Mouse (Mus musculus) lung, postnatal 14 days (tissue): ENCODE results near the gene Lipi.
A peak's percentile ranks its signal among the peaks of the same experiment; 100 is the strongest.

Experiments used
- DNase-seq: peaks from one replicate; pipeline ENCODE4 v3.0.0; 2021

The Lipi gene

DNA sequence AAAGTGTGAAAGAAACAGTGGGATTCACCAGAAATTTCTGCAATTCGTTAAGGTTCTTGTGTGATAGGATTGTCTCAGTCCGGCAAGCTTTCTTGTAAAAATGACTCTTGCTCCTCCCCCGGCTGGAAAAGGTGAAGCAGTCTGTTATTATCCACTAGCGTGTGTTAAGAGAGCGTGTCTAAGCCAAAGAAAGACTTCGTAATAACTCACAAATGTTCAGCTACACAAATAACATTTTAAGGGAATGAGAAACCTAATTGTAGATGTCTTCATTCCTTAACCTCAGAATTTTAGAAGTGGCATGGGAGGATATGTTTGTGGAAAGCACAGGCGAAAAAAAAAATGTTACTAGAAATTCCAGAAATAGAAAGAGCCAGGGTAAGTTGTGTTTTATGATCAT, at the start of gene Lipi:
Gene Lipi (minus strand): TSS at position 101 of the 400 bp plus-strand sequence.
- no peak for DNase-seq

- no peak for DNase-seq
These were observed 42.0 kb upstream of the Lipi start for GRCm38 (mm10) chr16:75627862-75628261.

DNA sequence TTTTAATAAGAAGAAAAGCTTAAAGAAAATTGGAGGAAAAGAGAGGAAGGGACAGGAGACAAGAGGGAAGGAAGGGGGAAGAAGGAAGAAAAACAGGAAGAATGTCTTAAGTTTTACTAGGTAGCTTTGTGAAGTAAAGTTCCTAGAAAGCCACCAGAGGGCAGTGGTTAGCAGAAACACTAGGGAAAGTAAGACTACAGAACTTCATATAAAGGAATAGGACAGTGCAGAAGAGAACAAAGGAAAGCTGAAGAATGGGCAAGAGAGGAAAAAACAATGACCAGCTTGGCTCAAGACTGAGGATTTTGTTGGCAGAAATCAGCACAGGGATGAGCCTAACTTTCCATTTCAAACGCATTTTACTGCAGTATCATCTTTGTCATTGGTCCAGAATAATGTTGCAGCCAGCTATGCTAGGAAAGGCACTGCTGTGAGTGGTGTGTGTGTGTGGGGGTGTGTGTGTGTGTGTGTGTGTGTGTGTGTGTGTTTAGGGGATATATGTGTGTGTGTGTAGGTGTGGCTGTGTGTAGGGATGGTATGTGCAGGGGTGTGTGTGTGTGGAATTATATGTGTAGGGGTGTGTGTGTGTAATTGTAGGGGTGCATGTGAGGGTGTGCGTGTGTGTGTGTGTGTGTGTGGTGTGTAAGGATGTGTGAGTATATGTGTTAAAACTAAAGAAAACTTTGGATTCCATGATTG, 31.9 kb upstream of the Lipi start:
- DNase-seq, result peak; percentile 46

GRCm38 (mm10) chr16:75612561-75612960, 26.7 kb upstream of the Lipi start:
- no peak for DNase-seq

DNA sequence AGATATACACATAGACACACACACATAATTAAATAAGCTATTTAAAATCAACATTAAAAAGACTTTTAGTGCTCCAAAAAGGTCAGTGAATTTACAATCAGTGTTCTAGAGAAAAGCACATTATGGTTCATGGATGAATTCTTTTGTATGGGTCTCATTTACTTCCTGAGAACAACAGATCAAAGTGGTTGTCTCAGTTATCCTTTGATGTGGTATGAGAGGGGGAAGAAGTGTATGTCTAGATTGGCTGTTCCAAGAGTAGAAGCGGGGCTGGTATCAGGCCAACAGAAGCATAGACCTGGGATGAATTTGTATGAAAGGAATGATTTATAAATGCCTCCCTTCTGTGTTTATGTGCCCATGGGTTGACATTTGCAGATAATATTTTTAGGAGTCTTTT, 20.6 kb upstream of the Lipi start:
- DNase-seq, result no peak

DNA sequence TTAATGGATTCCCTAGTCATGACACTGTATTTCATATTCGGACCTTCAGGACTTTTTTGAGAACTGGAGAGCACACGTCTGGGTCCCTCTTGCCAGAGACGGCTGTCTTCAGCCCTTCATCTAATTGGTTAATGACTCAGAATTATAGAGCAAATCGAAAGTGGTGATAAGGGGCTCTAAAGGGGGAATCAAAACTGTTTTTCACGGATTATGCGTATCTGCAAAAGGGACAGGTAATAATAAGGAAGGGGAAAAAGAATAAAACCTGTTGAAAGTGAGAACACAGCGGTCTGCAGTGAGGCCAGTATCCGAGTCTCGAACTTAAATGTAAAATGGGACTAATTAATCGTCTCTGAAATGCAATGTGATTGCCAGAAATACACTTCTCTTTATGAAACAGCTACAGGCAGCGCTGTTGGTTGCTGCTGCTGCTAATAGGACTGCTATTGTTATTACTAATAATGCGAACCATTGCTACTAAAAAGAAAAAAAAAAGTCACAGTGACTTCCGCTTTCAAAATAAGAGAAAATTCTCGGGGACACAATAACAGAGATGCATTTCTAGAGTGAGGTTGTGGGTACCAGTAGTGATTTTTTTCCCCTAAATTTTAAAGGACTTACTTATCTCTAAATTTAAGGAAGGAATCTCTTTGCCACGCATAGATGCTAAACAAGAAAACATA, 7.8 kb upstream of the Lipi start:
- DNase-seq, result no peak

GRCm38 (mm10) chr16:75592671-75593500, 7.0 kb upstream of the Lipi start, which contains the start of gene Rbm11:
TSS of gene Rbm11 (plus strand) at chr16:75592844.
- peak; percentile 77 for DNase-seq

DNA sequence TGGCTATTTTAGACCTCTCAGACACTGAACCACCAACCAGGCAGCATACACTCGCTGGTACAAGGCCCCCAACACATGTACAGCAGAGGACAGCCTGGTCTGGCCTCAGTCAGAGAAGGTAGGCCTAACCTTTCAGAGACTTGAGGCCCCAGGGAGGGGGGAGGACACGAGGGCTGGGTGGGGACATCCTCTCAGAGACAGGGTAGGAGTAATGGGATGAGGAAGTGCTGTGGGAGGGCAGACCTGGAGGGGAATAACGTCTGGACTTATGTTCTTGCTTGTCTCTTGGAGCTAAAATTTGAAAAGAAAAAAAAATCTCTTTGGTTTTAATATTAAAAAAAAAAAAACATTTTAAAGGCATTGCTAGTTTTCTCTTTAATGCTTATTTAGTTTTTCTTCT, 605 bp upstream of the Lipi start:
- DNase-seq, result no peak

DNA sequence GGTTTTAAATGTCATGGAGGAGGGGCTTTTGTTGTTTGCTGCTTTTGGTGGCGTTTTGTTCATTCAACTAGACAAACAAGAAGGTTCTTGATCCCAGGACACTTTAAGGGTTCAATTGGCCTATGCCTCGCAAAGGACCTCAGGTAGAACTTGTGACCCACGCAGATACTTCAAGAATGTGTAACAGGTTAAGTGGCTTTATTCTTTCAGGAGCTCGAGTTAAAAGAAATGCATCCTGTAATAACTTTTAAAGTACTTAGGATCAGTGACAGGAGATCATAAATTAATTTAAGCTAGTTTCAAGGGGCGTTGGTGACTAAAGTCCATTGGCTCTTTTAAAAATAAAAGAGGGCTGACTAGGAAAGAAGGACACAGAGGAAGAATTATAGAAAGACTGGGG, 3.6 kb downstream of the Lipi start:
- no peak for DNase-seq

- no peak for DNase-seq
These were observed 23.0 kb downstream of the Lipi start for GRCm38 (mm10) chr16:75562910-75563309.

- no peak for DNase-seq
These were observed 40.6 kb downstream of the Lipi start for GRCm38 (mm10) chr16:75545310-75545709.

GRCm38 (mm10) chr16:75537784-75538565, 47.9 kb downstream of the Lipi start:
- DNase-seq, result no peak

DNA sequence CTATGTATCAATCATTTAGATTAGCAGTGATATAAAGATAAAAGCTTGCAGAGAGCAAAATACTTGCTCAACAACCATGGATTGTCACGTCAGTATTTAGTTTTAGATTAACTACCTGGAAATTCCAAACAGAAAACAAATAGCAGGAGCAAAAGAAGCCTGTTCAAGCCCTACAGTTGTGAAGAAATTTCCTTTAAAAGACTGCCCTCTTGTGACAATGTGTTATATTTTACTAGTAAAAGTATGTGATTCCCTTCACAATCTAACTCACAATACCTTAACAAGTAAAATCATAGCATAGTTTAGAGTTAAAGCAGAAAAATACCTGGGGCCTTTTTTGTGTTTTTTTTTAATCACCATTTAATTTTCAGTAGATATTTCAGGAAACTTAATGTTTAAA, 54.2 kb downstream of the Lipi start:
- DNase-seq, result no peak

DNA sequence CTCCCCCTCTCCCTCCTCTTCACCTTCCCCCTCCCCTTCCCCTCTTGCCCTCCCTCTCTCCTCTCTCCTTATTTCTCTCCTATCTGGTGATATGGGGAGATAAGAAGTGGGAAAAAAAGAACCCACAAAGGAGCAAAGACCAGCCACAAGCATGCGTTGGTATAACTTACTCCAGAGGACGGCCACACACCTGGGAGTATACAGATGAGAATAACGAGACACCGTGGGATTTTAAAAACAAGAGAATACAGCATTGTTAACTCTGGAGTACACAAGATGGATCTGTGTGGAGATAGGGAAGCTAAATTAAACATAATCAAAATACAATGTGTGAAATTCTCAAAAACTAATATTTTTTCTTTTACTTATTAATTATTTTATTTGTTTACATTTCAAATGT, 89.3 kb downstream of the Lipi start:
- DNase-seq, result no peak
